Mouse (Mus musculus): ENCODE results near the gene B4galt5.
A peak's percentile ranks its signal among the peaks of the same experiment; 100 is the strongest.

Gene B4galt5

DNA sequence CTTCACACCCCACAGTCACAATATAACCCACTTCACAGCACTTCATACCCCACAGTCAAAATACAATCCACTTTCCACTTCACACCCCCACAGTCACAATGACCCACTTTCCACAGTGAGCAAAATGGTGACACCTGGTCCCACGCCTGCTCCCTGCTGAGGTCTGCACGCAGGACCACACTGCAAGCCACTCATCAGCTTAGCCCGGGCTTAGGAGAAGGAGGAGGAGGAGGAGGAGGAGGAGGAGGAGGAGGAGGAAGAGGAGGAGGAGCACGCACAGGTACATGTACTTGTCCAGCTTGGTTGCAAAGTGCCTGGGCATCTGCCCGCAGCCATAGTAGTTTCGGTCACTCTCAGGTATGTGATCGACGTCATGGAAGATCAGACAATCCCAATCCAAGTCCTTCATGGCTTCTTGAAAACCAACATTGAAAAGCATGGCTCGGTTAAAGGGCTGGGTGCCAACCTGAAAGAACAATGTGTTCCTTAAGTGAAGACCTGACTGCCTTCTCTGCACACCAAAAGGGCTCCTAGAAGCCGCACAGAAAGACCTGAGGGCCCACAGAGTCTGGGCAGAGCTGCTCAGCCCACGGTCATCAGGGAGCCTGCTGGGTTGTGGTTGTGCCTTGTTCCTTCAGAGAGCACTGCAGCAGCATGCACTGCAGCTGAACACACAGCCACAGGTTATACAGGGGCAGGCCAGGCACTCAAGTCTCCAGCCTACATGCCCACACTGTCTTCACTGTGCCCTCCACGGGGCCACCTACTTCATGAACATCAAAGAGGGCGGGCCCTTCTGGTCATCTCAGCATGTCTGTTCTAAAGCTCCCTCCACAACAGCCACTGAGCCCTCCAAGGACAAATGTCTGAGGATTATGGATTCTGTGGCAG, 43.4 kb downstream of the B4galt5 start:
- DNase-seq (ENCODE audit: low read depth, low spot score) = no peak

GRCm38 (mm10) chr2:167304651-167305381, 44.2 kb downstream of the B4galt5 start:
- DNase-seq (ENCODE audit: low read depth, low spot score) = no peak

- no peak for DNase-seq (ENCODE audit: low read depth, low spot score)
Observed at GRCm38 (mm10) chr2:167303806-167304205, 45.2 kb downstream of the B4galt5 start.

- no peak for DNase-seq (ENCODE audit: low read depth, low spot score)
Observed at GRCm38 (mm10) chr2:167303196-167303595, 45.8 kb downstream of the B4galt5 start.

GRCm38 (mm10) chr2:167302641-167303040, 46.3 kb downstream of the B4galt5 start:
- no peak for DNase-seq (ENCODE audit: low read depth, low spot score)

- DNase-seq (ENCODE audit: low read depth, low spot score) = no peak
Observed at GRCm38 (mm10) chr2:167302031-167302430, 47.0 kb downstream of the B4galt5 start.

DNA sequence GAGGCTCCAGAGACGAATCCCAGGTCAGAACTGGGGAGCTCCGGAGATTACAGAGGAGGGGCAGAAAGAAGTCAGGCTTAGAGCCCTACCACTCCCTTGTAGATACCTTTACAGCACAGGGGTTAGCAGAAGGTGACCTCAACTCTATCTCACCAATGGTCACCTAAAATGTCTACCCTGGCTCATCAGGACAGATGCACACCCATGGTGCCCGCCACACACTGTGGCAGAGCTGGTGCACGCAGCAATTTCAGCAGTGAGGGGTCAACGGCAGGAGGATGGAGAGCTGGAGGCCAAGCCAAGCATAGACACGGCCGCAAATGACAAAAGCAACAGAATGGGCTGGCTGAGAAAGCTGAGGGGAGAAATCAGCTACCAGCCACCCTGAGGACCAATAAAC, 47.4 kb downstream of the B4galt5 start:
- DNase-seq (ENCODE audit: low read depth, low spot score) = no peak

- no peak for DNase-seq (ENCODE audit: low read depth, low spot score)
Observed at GRCm38 (mm10) chr2:167300943-167301497, 48.0 kb downstream of the B4galt5 start.

DNA sequence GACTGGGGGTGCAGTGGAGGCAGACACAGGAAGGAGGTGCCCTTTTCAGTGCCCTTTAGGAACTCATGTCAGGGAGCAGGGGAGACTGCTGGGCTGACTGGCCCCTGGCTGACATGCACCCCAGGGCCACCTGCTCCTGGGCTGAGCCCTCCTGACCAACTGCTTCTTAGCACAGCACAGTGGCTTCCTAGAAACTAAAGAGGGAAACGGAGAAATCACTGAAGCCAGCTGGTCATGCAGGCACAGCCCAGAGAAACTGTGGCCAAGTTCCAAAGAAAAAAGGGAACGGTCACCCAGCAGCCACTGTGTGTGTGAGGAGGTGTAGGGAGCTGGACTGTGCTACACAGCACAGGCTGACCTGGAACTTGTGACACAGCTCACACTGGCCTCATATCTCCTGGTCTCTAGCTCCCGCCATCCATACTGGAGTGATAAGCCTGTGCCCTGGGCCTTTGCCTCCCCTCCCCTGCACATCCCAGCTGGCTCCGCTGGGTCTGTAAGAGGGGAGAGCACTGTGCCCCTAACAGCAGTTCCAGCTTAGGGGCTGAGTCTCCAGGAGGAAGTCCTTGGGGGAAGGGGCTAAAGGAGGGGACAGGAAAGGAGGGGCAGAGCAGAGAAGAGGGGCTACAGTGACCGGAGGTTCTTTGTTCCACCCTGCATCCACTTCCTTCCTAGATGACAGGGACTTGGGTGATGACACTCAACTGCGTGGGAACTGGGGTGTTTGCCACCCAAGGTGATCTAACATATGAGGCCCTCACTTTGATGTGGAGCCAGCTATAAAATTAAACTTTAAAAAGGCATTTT, 48.9 kb downstream of the B4galt5 start:
- DNase-seq (ENCODE audit: low read depth, low spot score) = no peak

DNA sequence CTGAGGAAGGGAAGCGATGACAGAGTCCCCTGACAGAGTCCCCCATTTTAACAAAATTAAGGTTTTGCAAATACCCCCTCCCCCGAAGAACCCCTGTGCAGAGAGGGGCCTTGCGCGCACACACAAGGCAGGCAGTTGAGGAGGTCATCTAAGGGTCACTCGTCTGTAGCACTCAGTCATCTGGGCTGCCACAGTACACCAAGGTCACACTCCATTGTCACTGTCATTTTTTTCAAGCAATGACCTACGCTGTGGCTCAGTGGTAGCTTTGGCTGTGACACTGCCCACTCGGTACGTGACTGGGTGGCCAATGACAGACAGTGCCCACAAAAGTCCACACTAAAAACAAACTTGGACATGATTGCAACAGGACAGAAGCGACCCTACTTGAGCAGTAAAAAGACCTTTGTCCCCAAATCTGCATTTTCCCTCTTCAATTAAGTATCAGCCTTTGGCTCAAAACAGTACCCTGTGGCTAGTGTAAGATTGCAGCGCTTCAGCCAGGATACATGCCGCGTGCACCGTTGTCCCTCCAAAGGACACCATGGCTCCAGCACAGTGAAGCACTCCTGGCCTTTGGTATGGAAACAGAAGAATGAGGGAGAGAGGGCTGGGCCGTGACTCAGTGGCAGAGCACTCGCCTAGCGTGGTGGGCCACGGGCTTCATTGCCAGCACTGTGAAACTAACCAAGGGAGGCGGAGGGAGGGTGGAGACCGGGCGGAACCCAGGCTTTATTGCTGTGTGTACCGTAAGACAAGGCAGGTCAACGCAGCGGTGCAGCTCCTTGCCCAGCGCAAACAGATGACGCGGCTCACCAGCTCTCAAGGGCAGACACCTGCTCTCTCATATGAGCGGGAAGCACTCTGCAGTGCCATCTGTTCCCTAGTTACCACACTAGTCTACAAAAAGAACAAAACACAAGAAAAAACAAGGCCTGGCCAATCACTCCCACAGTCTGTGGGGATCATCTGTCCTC, 50.0 kb downstream of the B4galt5 start:
- no peak for DNase-seq (ENCODE audit: low read depth, low spot score)

DNA sequence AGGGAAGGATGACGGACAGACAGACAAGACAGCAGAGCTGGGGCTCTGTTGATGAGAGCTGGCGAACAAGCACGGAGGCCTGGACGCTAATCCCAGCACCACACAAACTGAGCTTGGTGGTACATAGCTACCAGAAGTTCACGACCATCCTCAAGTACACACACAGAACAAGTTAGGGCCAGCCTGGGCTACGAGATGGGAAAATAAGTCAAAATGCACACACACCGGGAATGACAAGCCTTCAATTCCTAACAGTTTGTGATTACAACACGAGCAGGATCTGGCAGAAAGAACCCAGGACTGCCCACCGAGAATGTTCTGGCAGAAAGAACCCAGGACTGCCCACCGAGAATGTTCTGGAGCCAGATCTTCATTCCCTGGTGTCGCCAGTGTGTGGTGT, 51.0 kb downstream of the B4galt5 start:
- DNase-seq (ENCODE audit: low read depth, low spot score) = no peak

- DNase-seq (ENCODE audit: low read depth, low spot score) = no peak
Observed at GRCm38 (mm10) chr2:167294926-167295325, 54.1 kb downstream of the B4galt5 start.

- DNase-seq (ENCODE audit: low read depth, low spot score) = no peak
Observed at GRCm38 (mm10) chr2:167294216-167294615, 54.8 kb downstream of the B4galt5 start.

DNA sequence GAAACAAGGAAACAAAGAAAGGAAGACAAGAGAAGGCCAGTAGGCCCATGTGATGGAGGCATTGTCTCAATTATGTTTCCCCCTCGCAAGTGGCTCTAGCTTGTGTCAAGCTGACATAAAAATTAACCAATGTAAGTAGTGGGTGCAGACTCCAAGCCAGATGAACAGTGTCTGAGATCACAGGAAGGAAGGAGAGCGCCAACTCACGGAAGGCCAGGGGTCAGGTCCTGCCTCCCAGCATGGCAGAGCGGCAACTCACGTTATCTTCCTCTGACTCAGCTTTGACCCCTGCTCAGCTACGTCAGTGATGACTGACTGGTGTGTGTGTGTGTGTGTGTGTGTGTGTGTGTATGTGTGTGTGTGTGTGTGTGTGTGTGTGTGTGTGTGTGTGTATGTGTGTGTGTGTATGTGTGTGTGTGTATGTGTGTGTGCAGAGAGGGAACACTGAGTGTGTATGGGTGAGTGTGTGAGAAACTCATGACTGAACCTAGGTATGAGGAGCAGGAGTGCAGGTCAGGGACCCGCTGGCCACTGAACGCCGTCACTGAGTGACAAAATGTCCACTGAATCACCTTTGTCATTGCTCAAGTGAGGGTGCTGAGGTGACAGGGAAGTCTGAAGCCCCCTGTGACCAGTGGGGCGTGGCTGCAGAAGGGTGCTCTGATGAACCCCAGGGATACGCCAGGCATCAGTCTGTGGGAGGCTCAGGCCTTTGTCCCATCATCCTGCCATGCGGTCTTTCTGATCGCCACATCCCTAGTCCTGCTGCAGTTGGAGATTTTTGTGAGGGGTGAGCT, 55.5 kb downstream of the B4galt5 start:
- DNase-seq (ENCODE audit: low read depth, low spot score) = peak; percentile 24

DNA sequence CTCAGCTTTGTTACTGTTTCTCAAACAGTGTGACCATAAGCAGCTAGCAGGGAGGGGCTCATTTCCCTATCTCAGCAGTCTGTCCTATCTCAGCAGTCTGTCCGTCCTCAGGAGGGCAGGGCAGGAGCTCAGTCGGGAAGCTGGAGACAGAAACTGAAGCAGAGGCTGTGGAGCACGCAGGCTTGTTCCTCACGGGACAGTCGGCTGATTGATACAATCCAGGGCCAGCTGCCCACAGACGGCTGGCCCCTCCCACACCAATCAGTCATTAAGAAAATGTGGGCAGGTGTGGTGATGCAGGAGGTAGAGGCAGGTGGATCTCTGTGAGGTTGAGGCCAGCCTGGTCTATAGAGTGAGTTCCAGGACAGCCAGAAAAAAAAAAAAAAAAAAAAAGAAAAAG, 56.1 kb downstream of the B4galt5 start:
- DNase-seq (ENCODE audit: low read depth, low spot score) = no peak

GRCm38 (mm10) chr2:167292151-167292591, 56.8 kb downstream of the B4galt5 start:
- DNase-seq (ENCODE audit: low read depth, low spot score) = no peak

DNA sequence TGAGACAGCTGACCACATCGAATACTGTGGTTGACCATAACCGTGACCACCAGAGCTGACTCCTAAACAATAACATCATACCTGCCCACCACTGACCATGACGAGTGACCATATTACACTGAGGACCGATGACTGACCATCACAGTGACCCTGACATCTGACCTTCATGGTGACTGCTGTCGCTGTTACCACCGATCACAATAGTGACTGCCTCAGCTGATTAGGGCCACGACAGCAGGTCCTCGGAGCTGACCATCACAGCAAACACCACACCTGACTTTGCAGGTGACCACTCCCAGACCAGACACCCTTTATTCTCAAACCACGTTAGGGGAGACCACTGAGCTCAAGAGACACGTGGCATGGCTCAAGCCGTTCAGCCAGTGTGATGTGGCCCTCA, 57.3 kb downstream of the B4galt5 start:
- no peak for DNase-seq (ENCODE audit: low read depth, low spot score)

- no peak for DNase-seq (ENCODE audit: low read depth, low spot score)
Observed at GRCm38 (mm10) chr2:167281461-167281860, 67.5 kb downstream of the B4galt5 start.

- no peak for DNase-seq (ENCODE audit: low read depth, low spot score)
Observed at GRCm38 (mm10) chr2:167280986-167281310, 68.0 kb downstream of the B4galt5 start.
